Mouse (Mus musculus): Measurements from ENCODE around the gene Gucd1. TPM values are rescaled to one million over a fixed set of nuclear protein-coding genes. Genes with fewer than 3 reads are reported as not detected.
"Not testable (repeated sequence)": the region's sequence is repeated elsewhere in the genome, so short reads cannot be mapped to it uniquely, and the experiment has no call there.

Gucd1 gene
- polyA plus RNA-seq, 1 experiment from 2014 or later = 23.9 TPM

- peaks cover 63% of the 10 kb centered on the region for H3K36me3 ChIP-seq (replicated peaks; ENCODE audit: control insufficient read depth, insufficient read depth)
- WGBS = 92% methylated on average over 9 of the region's 9 CpGs
- H3K4me2 ChIP-seq (replicated peaks); H3K27me3 ChIP-seq (ENCODE audit: control insufficient read depth, insufficient read depth, low read length); DNase-seq (ENCODE audit: low spot score); ATAC-seq (ENCODE audit: low FRiP score); H3K9me3 ChIP-seq (ENCODE audit: control insufficient read depth, low read length); H3K4me1 ChIP-seq (replicated peaks; ENCODE audit: control insufficient read depth, insufficient read depth, low read length); H3K4me3 ChIP-seq (replicated peaks; ENCODE audit: low read length); H3K9ac ChIP-seq; H3K27ac ChIP-seq: not testable (repeated sequence)
These were observed 7.7 kb upstream of the Gucd1 start for GRCm38 (mm10) chr10:75525450-75525849.

DNA sequence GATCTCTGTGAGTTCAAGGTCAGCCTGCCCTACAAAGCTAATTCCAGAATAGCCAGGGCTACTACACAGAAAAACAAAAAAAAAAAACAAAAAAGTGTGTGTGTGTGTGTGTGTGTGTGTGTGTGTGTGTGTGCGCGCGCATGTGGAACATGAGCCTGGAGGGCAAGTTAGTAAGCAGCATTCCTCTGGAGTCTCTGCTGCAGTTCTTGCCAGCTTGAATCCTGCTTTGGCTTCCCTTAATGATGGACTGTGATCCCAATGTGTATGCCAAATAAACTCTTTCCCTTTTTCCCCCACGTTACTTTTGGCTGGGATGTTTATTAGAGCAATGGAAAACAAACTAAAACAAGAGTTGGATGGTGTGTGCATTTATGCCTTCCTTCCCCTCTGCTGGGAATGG is 3.9 kb upstream of the Gucd1 start:
- DNase-seq (ENCODE audit: low spot score) = no peak
- Histone ChIP-seq H3K9ac (no peak overlapping the region), H3K36me3 (replicated peaks; ENCODE audit: control insufficient read depth, insufficient read depth) (peaks cover 63% of the 10 kb centered on the region), H3K27ac (no peak overlapping the region), H3K9me3 (ENCODE audit: control insufficient read depth, low read length) (no peaks in the 10 kb centered on the region), H3K4me3 (replicated peaks; ENCODE audit: low read length) (no peak overlapping the region), H3K4me1 (replicated peaks; ENCODE audit: control insufficient read depth, insufficient read depth, low read length) (peaks cover 11% of the 10 kb centered on the region), H3K4me2 (replicated peaks) (no peak overlapping the region), H3K27me3 (ENCODE audit: control insufficient read depth, insufficient read depth, low read length) (no peaks in the 10 kb centered on the region)
- no peak for ATAC-seq (ENCODE audit: low FRiP score)
- 95% methylated on average over 4 of the region's 4 CpGs for WGBS

- Histone ChIP-seq H3K4me1 (replicated peaks; ENCODE audit: control insufficient read depth, insufficient read depth, low read length) (peaks cover 21% of the 10 kb centered on the region), H3K27me3 (ENCODE audit: control insufficient read depth, insufficient read depth, low read length) (no peaks in the 10 kb centered on the region), H3K9ac (no peak overlapping the region), H3K27ac (no peak overlapping the region), H3K9me3 (ENCODE audit: control insufficient read depth, low read length) (no peaks in the 10 kb centered on the region), H3K36me3 (replicated peaks; ENCODE audit: control insufficient read depth, insufficient read depth) (peaks cover 56% of the 10 kb centered on the region), H3K4me3 (replicated peaks; ENCODE audit: low read length) (no peak overlapping the region), H3K4me2 (replicated peaks) (no peak overlapping the region)
- ATAC-seq (ENCODE audit: low FRiP score) (no peak), DNase-seq (ENCODE audit: low spot score) (no peak)
- 97% methylated on average over 5 of the region's 5 CpGs for WGBS
These were observed 2.8 kb upstream of the Gucd1 start for GRCm38 (mm10) chr10:75520581-75520980.

DNA sequence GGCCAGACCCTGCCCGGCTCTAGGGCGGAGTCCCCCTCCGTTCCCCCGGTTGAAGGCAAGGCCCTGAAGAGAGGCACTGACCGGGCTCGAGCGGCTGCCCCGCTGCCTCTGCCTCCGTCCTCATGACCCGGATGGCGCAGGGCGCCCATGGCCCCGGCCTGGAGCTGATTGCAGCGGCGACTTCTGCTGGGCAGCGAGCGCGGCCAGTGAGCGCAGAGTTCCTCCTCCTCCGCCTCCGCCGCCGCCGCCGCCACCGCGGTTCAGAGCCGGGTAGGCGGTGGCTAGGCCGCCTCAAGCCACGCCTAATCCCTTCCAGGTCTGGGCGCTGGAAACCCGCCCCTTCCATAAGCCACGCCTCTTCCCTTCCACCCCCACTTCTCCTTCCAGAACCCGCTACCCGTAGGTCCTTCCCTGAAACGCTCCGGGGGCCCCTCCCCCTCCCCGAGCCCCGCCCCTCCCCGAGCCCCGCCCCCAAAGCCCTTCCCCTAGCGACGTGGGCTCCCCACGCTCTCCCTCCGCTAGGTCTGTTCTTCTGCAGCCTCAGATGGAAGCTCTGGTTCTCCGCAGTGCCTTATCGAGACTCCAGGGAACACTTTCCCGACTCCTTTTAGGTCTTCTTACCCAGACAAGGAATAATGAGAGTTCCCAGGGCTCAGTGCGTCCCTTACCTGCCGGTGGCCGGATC is 557 bp downstream of the Gucd1 start, which contains the start of gene Snrpd3:
Gene Snrpd3, plus strand, starts transcription at position 479 of the 685 bp plus-strand sequence.
- Histone ChIP-seq H3K27ac (peak within 1 kb of the TSS; percentile 93), H3K4me3 (replicated peaks; ENCODE audit: low read length) (peak within 1 kb of the TSS; percentile 77), H3K9ac (peak within 1 kb of the TSS; percentile 86), H3K27me3 (ENCODE audit: control insufficient read depth, insufficient read depth, low read length) (no peaks in the 10 kb centered on the region), H3K9me3 (ENCODE audit: control insufficient read depth, low read length) (no peaks in the 10 kb centered on the region), H3K4me2 (replicated peaks) (peak within 1 kb of the TSS; percentile 83), H3K36me3 (replicated peaks; ENCODE audit: control insufficient read depth, insufficient read depth) (peaks cover 29% of the 10 kb centered on the region), H3K4me1 (replicated peaks; ENCODE audit: control insufficient read depth, insufficient read depth, low read length) (peaks cover 22% of the 10 kb centered on the region)
- DNase-seq (ENCODE audit: low spot score) (peak; percentile 92), ATAC-seq (ENCODE audit: low FRiP score) (peak; percentile 96)
- WGBS = under 1% methylated on average over 41 of the region's 52 CpGs

DNA sequence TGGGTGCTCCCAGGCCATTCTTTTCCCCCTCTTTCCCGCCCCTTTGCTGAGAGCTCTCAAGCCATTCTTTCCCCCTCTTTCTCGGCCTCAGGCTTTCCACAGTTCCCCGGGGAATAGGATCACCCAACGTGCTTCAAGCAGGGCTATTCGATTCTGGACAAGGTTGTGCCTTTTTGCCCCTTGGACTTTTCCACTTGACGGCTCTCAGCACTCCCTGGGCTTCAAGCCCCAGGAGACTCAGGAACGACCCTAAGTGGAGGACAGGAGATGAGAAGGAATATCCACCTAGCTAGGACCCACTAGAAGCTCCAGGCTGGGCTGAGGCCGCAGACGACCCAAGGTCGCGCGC is 1.1 kb downstream of the Gucd1 start:
- WGBS = under 1% methylated on average over 12 of the region's 12 CpGs
- Histone ChIP-seq H3K27ac (peak overlapping the region; percentile 93), H3K9me3 (ENCODE audit: control insufficient read depth, low read length) (no peaks in the 10 kb centered on the region), H3K9ac (peak overlapping the region; percentile 86), H3K4me2 (replicated peaks) (peak overlapping the region; percentile 83), H3K4me3 (replicated peaks; ENCODE audit: low read length) (peak overlapping the region; percentile 77), H3K36me3 (replicated peaks; ENCODE audit: control insufficient read depth, insufficient read depth) (peaks cover 28% of the 10 kb centered on the region), H3K27me3 (ENCODE audit: control insufficient read depth, insufficient read depth, low read length) (no peaks in the 10 kb centered on the region), H3K4me1 (replicated peaks; ENCODE audit: control insufficient read depth, insufficient read depth, low read length) (peaks cover 22% of the 10 kb centered on the region)
- no peak for ATAC-seq (ENCODE audit: low FRiP score)
- DNase-seq (ENCODE audit: low spot score) = no peak

- H3K4me2 ChIP-seq (replicated peaks) = peak overlapping the region; percentile 83
- H3K36me3 ChIP-seq (replicated peaks; ENCODE audit: control insufficient read depth, insufficient read depth) = peaks cover 30% of the 10 kb centered on the region
- peak overlapping the region; percentile 93 for H3K27ac ChIP-seq
- DNase-seq (ENCODE audit: low spot score) (no peak), ATAC-seq (ENCODE audit: low FRiP score) (no peak)
- 27% methylated on average over 8 of the region's 8 CpGs for WGBS
- H3K4me1 ChIP-seq (replicated peaks; ENCODE audit: control insufficient read depth, insufficient read depth, low read length) = peaks cover 22% of the 10 kb centered on the region
- H3K4me3 ChIP-seq (replicated peaks; ENCODE audit: low read length) = peak overlapping the region; percentile 77
- no peaks in the 10 kb centered on the region for H3K9me3 ChIP-seq (ENCODE audit: control insufficient read depth, low read length)
- no peaks in the 10 kb centered on the region for H3K27me3 ChIP-seq (ENCODE audit: control insufficient read depth, insufficient read depth, low read length)
- peak overlapping the region; percentile 86 for H3K9ac ChIP-seq
These were observed 1.6 kb downstream of the Gucd1 start for GRCm38 (mm10) chr10:75516038-75516723.

- Histone ChIP-seq H3K4me2 (replicated peaks) (peak overlapping the region; percentile 83; the same call in 1 of the 2 replicates), H3K27me3 (ENCODE audit: control insufficient read depth, insufficient read depth, low read length) (no peaks in the 10 kb centered on the region), H3K9ac (peak overlapping the region; percentile 86; the same call in 1 of the 2 replicates), H3K4me3 (replicated peaks; ENCODE audit: low read length) (no peak overlapping the region), H3K4me1 (replicated peaks; ENCODE audit: control insufficient read depth, insufficient read depth, low read length) (peaks cover 22% of the 10 kb centered on the region), H3K9me3 (ENCODE audit: control insufficient read depth, low read length) (no peaks in the 10 kb centered on the region), H3K27ac (no peak overlapping the region), H3K36me3 (replicated peaks; ENCODE audit: control insufficient read depth, insufficient read depth) (peaks cover 30% of the 10 kb centered on the region)
- DNase-seq (ENCODE audit: low spot score) = no peak
- no peak for ATAC-seq (ENCODE audit: low FRiP score)
- 90% methylated on average over 4 of the region's 4 CpGs for WGBS
These were observed 2.3 kb downstream of the Gucd1 start for GRCm38 (mm10) chr10:75515216-75516037.

GRCm38 (mm10) chr10:75514361-75514760 is 3.4 kb downstream of the Gucd1 start:
- WGBS = 85% methylated on average over 7 of the region's 7 CpGs
- Histone ChIP-seq H3K4me1 (replicated peaks; ENCODE audit: control insufficient read depth, insufficient read depth, low read length) (peaks cover 22% of the 10 kb centered on the region), H3K27me3 (ENCODE audit: control insufficient read depth, insufficient read depth, low read length) (no peaks in the 10 kb centered on the region), H3K9me3 (ENCODE audit: control insufficient read depth, low read length) (no peaks in the 10 kb centered on the region), H3K36me3 (replicated peaks; ENCODE audit: control insufficient read depth, insufficient read depth) (peaks cover 30% of the 10 kb centered on the region), H3K9ac (no peak overlapping the region), H3K27ac (no peak overlapping the region), H3K4me2 (replicated peaks) (no peak overlapping the region), H3K4me3 (replicated peaks; ENCODE audit: low read length) (no peak overlapping the region)
- DNase-seq (ENCODE audit: low spot score) = no peak
- ATAC-seq (ENCODE audit: low FRiP score) = no peak

All from hindbrain, embryonic 14.5 days (tissue).